Mouse (Mus musculus): Measurements from ENCODE around the gene Zbtb20. TPM values are rescaled to one million over a fixed set of nuclear protein-coding genes. Genes with fewer than 3 reads are reported as not detected.

Gene Zbtb20
- polyA plus RNA-seq, 1 experiment from 2014 or later, result 21.8 TPM

DNA sequence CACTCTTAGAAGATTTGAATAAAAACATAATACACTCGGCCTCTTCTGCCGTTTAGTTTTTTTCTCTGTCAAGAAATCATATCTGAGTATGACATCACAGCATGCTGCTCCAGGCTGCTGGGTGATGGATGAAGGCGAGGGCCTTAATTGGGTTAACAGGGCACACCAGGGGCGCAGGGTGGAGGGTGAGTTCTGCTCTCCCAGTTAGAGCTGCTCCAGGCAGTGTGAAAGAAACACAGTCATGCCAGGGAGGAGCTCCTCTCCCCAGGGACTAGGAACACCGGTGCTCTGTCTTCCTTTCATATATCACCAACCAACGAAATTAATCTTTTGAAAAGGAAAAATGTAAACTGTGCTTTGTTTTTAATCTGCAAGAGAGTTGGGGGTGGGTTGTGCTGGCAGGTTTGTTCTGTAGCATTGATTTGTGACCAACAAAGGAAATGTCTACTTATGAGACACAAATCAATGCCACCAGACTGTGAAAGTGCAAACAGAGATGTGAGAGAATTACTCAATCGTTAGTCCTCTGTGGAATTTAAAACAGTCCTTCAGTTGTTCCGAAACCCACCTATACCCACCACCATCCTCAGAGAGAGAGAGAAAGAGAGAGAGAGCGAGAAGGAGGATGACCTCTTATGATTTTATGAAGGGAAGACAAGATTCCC lies 673.9 kb downstream of the Zbtb20 start:
- Histone ChIP-seq H3K9me3 (ENCODE audit: control insufficient read depth, low read length) (no peaks in the 10 kb centered on the region), H3K27ac (ENCODE audit: low read length) (no peak overlapping the region), H3K36me3 (ENCODE audit: control insufficient read depth, insufficient read depth, low read length) (no peaks in the 10 kb centered on the region), H3K4me1 (replicated peaks; ENCODE audit: control insufficient read depth, insufficient read depth, low read length) (peaks cover 4% of the 10 kb centered on the region), H3K4me2 (ENCODE audit: low read depth, low read length) (no peak overlapping the region), H3K4me3 (ENCODE audit: low read length) (no peak overlapping the region), H3K27me3 (ENCODE audit: control insufficient read depth, insufficient read depth, low read depth, low read length) (no peaks in the 10 kb centered on the region), H3K9ac (ENCODE audit: low read length) (no peak overlapping the region)
- ATAC-seq (ENCODE audit: low read depth), result no peak
- 30% methylated on average over 9 of the region's 9 CpGs for WGBS

DNA sequence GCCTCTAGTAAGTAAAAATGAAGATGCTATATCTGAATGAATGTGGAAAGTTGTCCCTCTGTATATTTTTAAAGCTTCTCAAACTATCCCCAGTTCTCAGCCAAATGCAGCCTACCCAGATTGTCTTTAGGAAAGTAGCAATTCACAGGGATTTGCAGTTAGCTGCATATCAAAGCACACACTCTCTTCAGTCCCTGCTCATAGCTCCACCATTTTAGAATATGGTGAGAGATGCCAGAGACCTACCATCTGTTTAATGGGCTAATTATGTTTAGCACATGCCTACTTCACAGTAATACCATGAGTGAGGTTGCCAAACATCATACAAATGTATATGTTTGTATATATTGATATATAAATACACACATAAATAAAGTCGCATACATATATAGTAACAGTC lies 676.8 kb downstream of the Zbtb20 start:
- peaks cover 4% of the 10 kb centered on the region for H3K4me1 ChIP-seq (replicated peaks; ENCODE audit: control insufficient read depth, insufficient read depth, low read length)
- no peaks in the 10 kb centered on the region for H3K36me3 ChIP-seq (ENCODE audit: control insufficient read depth, insufficient read depth, low read length)
- H3K27ac ChIP-seq (ENCODE audit: low read length), result no peak overlapping the region
- no peak overlapping the region for H3K9ac ChIP-seq (ENCODE audit: low read length)
- no peaks in the 10 kb centered on the region for H3K27me3 ChIP-seq (ENCODE audit: control insufficient read depth, insufficient read depth, low read depth, low read length)
- H3K4me2 ChIP-seq (ENCODE audit: low read depth, low read length), result no peak overlapping the region
- H3K9me3 ChIP-seq (ENCODE audit: control insufficient read depth, low read length), result no peaks in the 10 kb centered on the region
- WGBS, result 83% methylated on average over 1 of the region's 1 CpGs
- no peak overlapping the region for H3K4me3 ChIP-seq (ENCODE audit: low read length)
- ATAC-seq (ENCODE audit: low read depth), result no peak

DNA sequence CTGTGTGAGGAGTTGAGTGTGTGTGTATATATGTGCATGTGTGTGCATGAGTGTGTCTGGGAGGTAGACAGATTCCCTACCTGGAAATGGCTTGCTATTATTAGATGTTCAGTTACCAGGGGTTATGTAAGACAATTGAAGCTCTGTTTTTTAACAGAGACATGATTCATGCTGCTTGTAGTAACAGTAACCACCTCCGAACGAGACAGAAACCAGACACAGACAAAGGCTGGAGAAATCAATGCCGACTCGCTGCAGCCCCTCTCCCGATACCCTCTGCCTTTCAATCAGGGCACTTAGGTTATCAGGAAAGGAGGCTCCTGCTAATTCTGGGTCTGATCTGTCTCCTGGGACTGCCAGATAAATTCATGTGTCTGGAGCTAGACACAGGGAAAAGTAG lies 681.7 kb downstream of the Zbtb20 start:
- WGBS, result 45% methylated on average over 5 of the region's 5 CpGs
- Histone ChIP-seq H3K9ac (ENCODE audit: low read length) (no peak overlapping the region), H3K4me3 (ENCODE audit: low read length) (no peak overlapping the region), H3K27me3 (ENCODE audit: control insufficient read depth, insufficient read depth, low read depth, low read length) (no peaks in the 10 kb centered on the region), H3K36me3 (ENCODE audit: control insufficient read depth, insufficient read depth, low read length) (no peaks in the 10 kb centered on the region), H3K9me3 (ENCODE audit: control insufficient read depth, low read length) (no peaks in the 10 kb centered on the region), H3K4me1 (replicated peaks; ENCODE audit: control insufficient read depth, insufficient read depth, low read length) (no peaks in the 10 kb centered on the region), H3K4me2 (ENCODE audit: low read depth, low read length) (no peak overlapping the region), H3K27ac (ENCODE audit: low read length) (no peak overlapping the region)
- ATAC-seq (ENCODE audit: low read depth), result no peak

DNA sequence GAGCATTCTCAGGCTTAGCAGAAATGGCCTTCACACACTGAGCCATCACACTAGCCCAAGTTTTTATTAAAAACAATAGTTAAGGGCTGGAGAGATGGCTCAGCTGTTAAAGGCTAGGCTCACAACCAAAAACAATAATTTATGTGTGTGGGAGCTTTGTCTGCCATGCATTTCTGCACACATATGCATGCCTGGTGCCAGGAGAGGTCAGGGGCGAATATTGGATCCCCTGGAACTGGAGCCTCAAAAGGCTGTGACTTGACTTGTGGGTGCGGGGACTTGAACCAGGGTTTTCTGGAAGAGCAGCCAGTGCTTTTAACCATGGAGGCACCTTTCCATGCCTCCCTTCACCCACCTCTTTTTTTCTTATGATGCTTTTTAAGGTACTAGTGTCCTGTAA lies 685.6 kb downstream of the Zbtb20 start:
- H3K9me3 ChIP-seq (ENCODE audit: control insufficient read depth, low read length), result no peaks in the 10 kb centered on the region
- no peak for ATAC-seq (ENCODE audit: low read depth)
- H3K27me3 ChIP-seq (ENCODE audit: control insufficient read depth, insufficient read depth, low read depth, low read length), result no peaks in the 10 kb centered on the region
- no peak overlapping the region for H3K27ac ChIP-seq (ENCODE audit: low read length)
- no peak overlapping the region for H3K4me3 ChIP-seq (ENCODE audit: low read length)
- H3K4me2 ChIP-seq (ENCODE audit: low read depth, low read length), result no peak overlapping the region
- H3K9ac ChIP-seq (ENCODE audit: low read length), result no peak overlapping the region
- 93% methylated on average over 2 of the region's 2 CpGs for WGBS
- H3K4me1 ChIP-seq (replicated peaks; ENCODE audit: control insufficient read depth, insufficient read depth, low read length), result no peaks in the 10 kb centered on the region
- no peaks in the 10 kb centered on the region for H3K36me3 ChIP-seq (ENCODE audit: control insufficient read depth, insufficient read depth, low read length)

DNA sequence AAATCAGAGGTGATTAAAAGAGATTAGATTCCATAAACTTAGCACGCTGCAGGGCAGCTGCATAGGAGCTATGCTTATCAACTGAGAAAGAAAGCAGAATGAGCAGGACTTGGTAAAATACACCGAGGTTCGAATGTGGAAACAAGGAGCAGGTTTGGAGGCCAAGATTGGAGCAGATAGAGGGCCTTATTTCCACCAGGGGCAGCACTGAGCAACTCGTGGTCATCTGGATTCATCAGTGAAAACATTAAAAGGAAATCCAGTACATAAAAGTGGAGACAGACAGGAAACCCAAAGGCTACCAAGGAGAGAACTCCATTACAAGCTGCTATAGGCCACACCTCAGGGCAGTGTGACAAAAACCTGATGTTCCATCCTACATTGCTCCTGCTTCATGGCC lies 686.3 kb downstream of the Zbtb20 start:
- Histone ChIP-seq H3K4me1 (replicated peaks; ENCODE audit: control insufficient read depth, insufficient read depth, low read length) (no peaks in the 10 kb centered on the region), H3K4me3 (ENCODE audit: low read length) (no peak overlapping the region), H3K9me3 (ENCODE audit: control insufficient read depth, low read length) (no peaks in the 10 kb centered on the region), H3K36me3 (ENCODE audit: control insufficient read depth, insufficient read depth, low read length) (no peaks in the 10 kb centered on the region), H3K27me3 (ENCODE audit: control insufficient read depth, insufficient read depth, low read depth, low read length) (no peaks in the 10 kb centered on the region), H3K4me2 (ENCODE audit: low read depth, low read length) (no peak overlapping the region), H3K27ac (ENCODE audit: low read length) (no peak overlapping the region), H3K9ac (ENCODE audit: low read length) (no peak overlapping the region)
- no peak for ATAC-seq (ENCODE audit: low read depth)
- 77% methylated on average over 4 of the region's 4 CpGs for WGBS

DNA sequence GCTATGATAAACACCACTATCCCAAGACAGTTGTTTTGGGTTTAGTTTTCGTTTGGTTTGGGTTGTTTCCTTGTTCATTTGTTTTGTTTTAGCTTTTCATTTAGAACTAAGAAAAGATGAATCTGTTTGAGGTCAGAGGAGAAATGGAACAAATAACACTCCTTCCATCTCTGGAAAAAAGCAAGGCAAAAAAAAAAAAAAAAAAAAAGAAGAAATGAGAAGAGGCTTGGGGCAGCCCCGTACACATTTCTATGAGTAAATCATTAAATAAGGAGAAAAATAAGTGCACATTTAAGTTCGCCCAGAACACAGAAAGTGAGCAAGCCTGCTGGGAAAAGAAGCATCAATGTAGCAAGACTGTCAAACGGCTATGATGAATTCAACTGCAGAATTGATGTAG lies 690.2 kb downstream of the Zbtb20 start:
- Histone ChIP-seq H3K36me3 (ENCODE audit: control insufficient read depth, insufficient read depth, low read length) (no peaks in the 10 kb centered on the region), H3K9me3 (ENCODE audit: control insufficient read depth, low read length) (no peaks in the 10 kb centered on the region), H3K4me2 (ENCODE audit: low read depth, low read length) (no peak overlapping the region), H3K9ac (ENCODE audit: low read length) (no peak overlapping the region), H3K4me1 (replicated peaks; ENCODE audit: control insufficient read depth, insufficient read depth, low read length) (no peaks in the 10 kb centered on the region), H3K27me3 (ENCODE audit: control insufficient read depth, insufficient read depth, low read depth, low read length) (no peaks in the 10 kb centered on the region), H3K27ac (ENCODE audit: low read length) (no peak overlapping the region), H3K4me3 (ENCODE audit: low read length) (no peak overlapping the region)
- no peak for ATAC-seq (ENCODE audit: low read depth)
- 65% methylated on average over 4 of the region's 4 CpGs for WGBS

DNA sequence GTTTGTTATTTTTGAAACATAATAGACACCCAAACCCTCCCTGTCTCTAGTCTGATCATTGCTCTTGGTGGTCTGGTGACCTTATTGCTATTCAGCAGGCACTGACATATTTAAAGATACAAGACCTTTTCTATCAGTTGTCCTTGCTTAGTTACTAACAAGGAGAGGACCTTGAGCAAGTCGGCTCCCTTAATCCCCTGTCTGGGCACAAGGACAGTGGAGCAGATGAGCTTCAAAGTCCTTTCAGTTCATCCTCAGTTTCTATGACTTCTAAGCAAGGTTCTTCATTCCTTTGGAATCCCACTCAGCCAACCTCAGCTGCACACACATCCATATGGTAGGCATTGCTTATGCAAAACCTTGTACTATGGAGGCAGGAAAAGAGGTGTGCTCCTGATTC lies 690.8 kb downstream of the Zbtb20 start:
- no peaks in the 10 kb centered on the region for H3K4me1 ChIP-seq (replicated peaks; ENCODE audit: control insufficient read depth, insufficient read depth, low read length)
- no peak for ATAC-seq (ENCODE audit: low read depth)
- 77% methylated on average over 1 of the region's 1 CpGs for WGBS
- H3K27ac ChIP-seq (ENCODE audit: low read length), result no peak overlapping the region
- H3K9me3 ChIP-seq (ENCODE audit: control insufficient read depth, low read length), result no peaks in the 10 kb centered on the region
- no peaks in the 10 kb centered on the region for H3K27me3 ChIP-seq (ENCODE audit: control insufficient read depth, insufficient read depth, low read depth, low read length)
- no peak overlapping the region for H3K4me2 ChIP-seq (ENCODE audit: low read depth, low read length)
- H3K9ac ChIP-seq (ENCODE audit: low read length), result no peak overlapping the region
- no peaks in the 10 kb centered on the region for H3K36me3 ChIP-seq (ENCODE audit: control insufficient read depth, insufficient read depth, low read length)
- H3K4me3 ChIP-seq (ENCODE audit: low read length), result no peak overlapping the region

DNA sequence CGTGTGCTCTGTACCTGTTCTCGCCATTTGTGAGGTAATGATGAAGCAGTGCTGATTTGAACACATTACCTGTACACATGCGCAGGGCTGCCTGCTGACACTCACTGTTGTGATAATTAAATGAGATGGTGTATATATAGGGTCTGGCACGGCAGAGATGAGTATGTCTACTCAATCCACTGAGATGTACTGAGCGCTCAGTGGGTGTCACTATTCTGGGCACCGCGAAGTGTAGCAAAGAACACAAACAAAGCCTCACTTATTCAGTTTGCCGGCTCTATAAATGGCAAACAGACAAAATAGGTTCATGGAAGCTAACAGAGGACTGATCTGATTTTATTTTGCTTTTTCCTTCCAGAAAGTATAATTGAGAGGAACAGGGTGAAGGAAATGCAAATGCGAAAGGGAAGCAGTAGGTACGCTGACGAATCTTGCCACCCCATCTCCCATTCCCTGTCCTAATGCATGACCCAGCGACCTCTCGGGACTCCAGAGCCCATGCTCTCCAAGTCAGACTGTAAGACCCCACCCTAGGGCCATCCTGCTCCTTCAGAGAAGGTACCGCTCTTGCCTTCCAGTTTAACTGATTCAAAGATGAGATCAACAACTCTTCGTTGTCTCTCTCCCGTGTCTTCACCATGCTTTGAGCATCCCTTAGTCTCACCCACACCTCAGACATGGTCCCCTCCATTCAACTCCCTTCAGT lies 695.8 kb downstream of the Zbtb20 start:
- H3K36me3 ChIP-seq (ENCODE audit: control insufficient read depth, insufficient read depth, low read length), result no peaks in the 10 kb centered on the region
- H3K4me1 ChIP-seq (replicated peaks; ENCODE audit: control insufficient read depth, insufficient read depth, low read length), result peaks cover 13% of the 10 kb centered on the region
- no peak overlapping the region for H3K4me3 ChIP-seq (ENCODE audit: low read length)
- H3K27ac ChIP-seq (ENCODE audit: low read length), result no peak overlapping the region
- no peaks in the 10 kb centered on the region for H3K27me3 ChIP-seq (ENCODE audit: control insufficient read depth, insufficient read depth, low read depth, low read length)
- ATAC-seq (ENCODE audit: low read depth), result no peak
- no peak overlapping the region for H3K4me2 ChIP-seq (ENCODE audit: low read depth, low read length)
- no peak overlapping the region for H3K9ac ChIP-seq (ENCODE audit: low read length)
- WGBS, result 89% methylated on average over 16 of the region's 16 CpGs
- no peaks in the 10 kb centered on the region for H3K9me3 ChIP-seq (ENCODE audit: control insufficient read depth, low read length)

DNA sequence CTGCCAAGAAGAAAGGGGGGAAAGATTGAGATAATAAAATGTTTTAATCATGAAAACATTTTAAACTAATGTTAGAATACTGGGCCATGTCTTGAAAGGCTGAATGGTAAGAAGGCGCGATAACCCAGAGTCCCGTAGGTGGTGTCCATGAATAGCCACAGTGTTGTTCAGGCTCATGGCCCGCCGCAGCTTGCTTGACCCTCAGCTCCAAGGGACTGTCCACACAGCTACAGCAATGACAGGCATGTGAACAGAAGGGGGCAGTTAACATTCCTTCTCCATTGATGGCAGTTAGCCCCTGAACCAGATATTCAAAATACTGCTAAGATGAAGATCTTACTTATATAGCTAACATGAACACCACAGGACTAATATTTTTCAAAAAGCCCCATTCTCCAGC lies 696.5 kb downstream of the Zbtb20 start:
- H3K4me2 ChIP-seq (ENCODE audit: low read depth, low read length), result no peak overlapping the region
- peaks cover 18% of the 10 kb centered on the region for H3K4me1 ChIP-seq (replicated peaks; ENCODE audit: control insufficient read depth, insufficient read depth, low read length)
- no peak for ATAC-seq (ENCODE audit: low read depth)
- no peaks in the 10 kb centered on the region for H3K9me3 ChIP-seq (ENCODE audit: control insufficient read depth, low read length)
- H3K27me3 ChIP-seq (ENCODE audit: control insufficient read depth, insufficient read depth, low read depth, low read length), result no peaks in the 10 kb centered on the region
- no peak overlapping the region for H3K27ac ChIP-seq (ENCODE audit: low read length)
- no peaks in the 10 kb centered on the region for H3K36me3 ChIP-seq (ENCODE audit: control insufficient read depth, insufficient read depth, low read length)
- no peak overlapping the region for H3K4me3 ChIP-seq (ENCODE audit: low read length)
- 88% methylated on average over 5 of the region's 5 CpGs for WGBS
- no peak overlapping the region for H3K9ac ChIP-seq (ENCODE audit: low read length)

Measured in lung, embryonic 16.5 days (tissue).